Mouse (Mus musculus): ENCODE results near the gene Dhps.

GRCm38 (mm10) chr8:85035165-85035727, 36.3 kb upstream of the Dhps start:
- no peak for TF ChIP-seq POLR2A (IDR thresholded peaks at IDR 0.05; ENCODE audit: low read depth, low read length)
- TF ChIP-seq CTCF (conservative IDR thresholded peaks at IDR 0.05; ENCODE audit: insufficient read depth, insufficient read length, low read depth, low read length), result no peak

Measured in kidney, adult 2 months (tissue).